Mouse (Mus musculus): ENCODE data around the gene Olfr711. TPM values are rescaled to one million over a fixed set of nuclear protein-coding genes. Genes with fewer than 3 reads are reported as not detected.
"Not testable (repeated sequence)": the region's sequence is repeated elsewhere in the genome, so short reads cannot be mapped to it uniquely, and the experiment has no call there.

The Olfr711 gene
- total and polyA plus RNA-seq, 2 experiments = not detected

DNA sequence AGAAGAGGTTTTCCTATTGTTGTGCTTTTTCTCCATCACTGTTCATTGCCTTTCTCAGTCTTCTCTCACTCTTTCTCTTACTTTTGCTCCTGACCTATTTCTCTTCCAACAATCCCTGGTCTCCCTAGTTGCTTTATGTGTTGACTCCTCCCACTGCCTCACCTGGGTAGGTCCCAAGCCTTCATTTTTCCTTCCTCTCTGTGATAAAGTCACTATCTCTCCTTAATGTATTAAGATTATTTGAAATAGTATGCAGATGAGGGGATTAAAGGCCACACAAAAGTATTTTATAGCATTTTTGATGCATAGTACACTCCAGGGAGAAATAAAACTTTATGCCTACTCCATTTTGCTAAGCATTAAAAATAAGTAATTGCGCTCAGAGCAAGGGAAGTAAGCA lies 11.4 kb downstream of the Olfr711 start, which contains the start of gene Olfr6:
Gene Olfr6, minus strand, starts transcription at position 101 of the 400 bp plus-strand sequence.
- TF ChIP-seq CTCF (IDR thresholded peaks at IDR 0.05; ENCODE audit: low read depth, low read length) = no peak
- TF ChIP-seq POLR2A (IDR thresholded peaks at IDR 0.05; ENCODE audit: extremely low read depth, insufficient read depth, low read length) = no peak
- no peak within 1 kb of the TSS for H3K27ac ChIP-seq (replicated peaks; ENCODE audit: insufficient read depth, low read depth, low read length)
- WGBS = 75% methylated on average over 1 of the region's 1 CpGs
- no peaks in the 10 kb centered on the region for H3K27me3 ChIP-seq (ENCODE audit: control insufficient read depth, insufficient read depth, low read length)
- H3K4me1 ChIP-seq (ENCODE audit: control insufficient read depth, insufficient read depth, low read length) = no peaks in the 10 kb centered on the region
- no peak within 1 kb of the TSS for H3K9ac ChIP-seq (ENCODE audit: low read depth, low read length)
- no peak for DNase-seq (ENCODE audit: extremely low read depth, low read depth, low spot score)
- no peaks in the 10 kb centered on the region for H3K79me2 ChIP-seq (ENCODE audit: control insufficient read depth, insufficient read depth, low read length)
- no peak within 1 kb of the TSS for H3K4me3 ChIP-seq (ENCODE audit: insufficient read depth, low read depth, low read length)
- no peaks in the 10 kb centered on the region for H3K36me3 ChIP-seq (ENCODE audit: control insufficient read depth, insufficient read depth, low read length)

DNA sequence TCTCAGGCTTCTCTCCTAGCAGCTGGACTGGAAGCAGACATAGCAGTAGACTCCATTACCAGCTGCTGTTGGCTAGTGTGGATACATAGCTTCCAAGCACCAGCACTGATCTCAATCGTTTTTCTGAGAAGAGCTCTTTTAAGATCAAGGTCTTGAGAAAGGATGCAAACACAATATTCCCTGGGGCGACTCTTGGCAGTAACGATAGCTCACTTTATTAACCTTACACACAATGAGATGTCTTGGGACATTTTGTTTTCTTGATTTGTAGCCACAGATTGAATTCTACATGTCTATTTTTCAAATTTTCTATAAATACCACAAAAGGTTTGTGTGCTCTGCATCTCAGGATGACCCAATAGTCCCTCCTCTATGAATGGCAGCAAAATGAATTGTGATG lies 27.0 kb downstream of the Olfr711 start, which contains the start of gene Olfr710:
Gene Olfr710, minus strand, starts transcription at position 101 of the 400 bp plus-strand sequence.
- no peak within 1 kb of the TSS for H3K27ac ChIP-seq (replicated peaks; ENCODE audit: insufficient read depth, low read depth, low read length)
- WGBS = 71% methylated on average over 3 of the region's 3 CpGs
- no peak within 1 kb of the TSS for H3K9ac ChIP-seq (ENCODE audit: low read depth, low read length)
- H3K79me2 ChIP-seq (ENCODE audit: control insufficient read depth, insufficient read depth, low read length) = no peaks in the 10 kb centered on the region
- H3K4me1 ChIP-seq (ENCODE audit: control insufficient read depth, insufficient read depth, low read length) = no peaks in the 10 kb centered on the region
- TF ChIP-seq CTCF (IDR thresholded peaks at IDR 0.05; ENCODE audit: low read depth, low read length) (no peak), POLR2A (IDR thresholded peaks at IDR 0.05; ENCODE audit: extremely low read depth, insufficient read depth, low read length) (no peak)
- no peaks in the 10 kb centered on the region for H3K36me3 ChIP-seq (ENCODE audit: control insufficient read depth, insufficient read depth, low read length)
- no peak for DNase-seq (ENCODE audit: extremely low read depth, low read depth, low spot score)
- H3K4me3 ChIP-seq (ENCODE audit: insufficient read depth, low read depth, low read length) = no peak within 1 kb of the TSS
- H3K27me3 ChIP-seq (ENCODE audit: control insufficient read depth, insufficient read depth, low read length) = no peaks in the 10 kb centered on the region

DNA sequence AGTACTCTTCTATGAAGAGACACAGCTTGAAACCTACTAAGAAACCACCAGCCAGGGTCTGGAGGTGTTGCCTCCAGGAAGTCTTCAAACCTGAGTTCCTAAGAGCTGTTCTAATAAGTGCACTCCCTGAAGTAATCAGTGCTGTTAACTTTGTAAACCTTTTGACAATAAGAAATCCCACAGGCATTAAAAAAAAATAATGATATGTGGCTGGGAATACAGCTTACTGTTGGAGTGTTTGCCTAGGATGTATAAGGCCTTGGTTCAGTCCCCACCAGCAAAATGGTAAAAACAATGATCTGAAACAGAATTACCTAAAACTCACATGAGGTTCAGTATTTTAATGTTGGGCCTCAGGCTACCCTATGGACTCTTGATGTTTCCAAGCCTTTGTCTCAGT lies 43.1 kb downstream of the Olfr711 start, which contains the start of gene Olfr709-ps1:
Gene Olfr709-ps1, minus strand, starts transcription at position 101 of the 400 bp plus-strand sequence.
- TF ChIP-seq POLR2A (IDR thresholded peaks at IDR 0.05; ENCODE audit: extremely low read depth, insufficient read depth, low read length) (no peak), CTCF (IDR thresholded peaks at IDR 0.05; ENCODE audit: low read depth, low read length) (no peak)
- Histone ChIP-seq H3K4me3 (ENCODE audit: insufficient read depth, low read depth, low read length) (no peak within 1 kb of the TSS), H3K79me2 (ENCODE audit: control insufficient read depth, insufficient read depth, low read length) (no peaks in the 10 kb centered on the region), H3K27ac (replicated peaks; ENCODE audit: insufficient read depth, low read depth, low read length) (no peak within 1 kb of the TSS), H3K4me1 (ENCODE audit: control insufficient read depth, insufficient read depth, low read length) (no peaks in the 10 kb centered on the region), H3K27me3 (ENCODE audit: control insufficient read depth, insufficient read depth, low read length) (no peaks in the 10 kb centered on the region), H3K36me3 (ENCODE audit: control insufficient read depth, insufficient read depth, low read length) (no peaks in the 10 kb centered on the region), H3K9ac (ENCODE audit: low read depth, low read length) (no peak within 1 kb of the TSS)
- DNase-seq (ENCODE audit: extremely low read depth, low read depth, low spot score) = no peak

DNA sequence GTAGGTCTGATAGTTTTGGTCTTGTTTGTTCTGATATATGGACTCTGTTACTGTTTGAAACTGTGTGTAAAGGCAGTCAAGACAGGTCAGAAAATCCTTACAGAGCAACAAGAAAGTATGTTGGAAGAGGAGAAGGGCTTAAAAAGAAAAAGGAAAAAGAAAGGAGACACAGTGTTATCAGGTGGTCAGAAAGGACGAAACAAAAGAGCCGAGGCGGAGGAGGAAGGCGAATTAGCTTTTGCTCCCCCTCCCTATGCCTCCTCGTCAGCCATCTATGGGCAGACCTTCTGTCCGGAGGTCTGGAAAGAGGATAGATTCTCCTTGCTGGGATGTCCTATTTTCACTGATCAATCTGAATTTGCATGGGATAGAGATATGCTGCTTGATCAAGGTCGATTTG lies 54.3 kb downstream of the Olfr711 start:
- not testable (repeated sequence) for H3K4me1 ChIP-seq (ENCODE audit: control insufficient read depth, insufficient read depth, low read length); H3K36me3 ChIP-seq (ENCODE audit: control insufficient read depth, insufficient read depth, low read length); DNase-seq (ENCODE audit: extremely low read depth, low read depth, low spot score); H3K4me3 ChIP-seq (ENCODE audit: insufficient read depth, low read depth, low read length); H3K9ac ChIP-seq (ENCODE audit: low read depth, low read length); H3K27ac ChIP-seq (replicated peaks; ENCODE audit: insufficient read depth, low read depth, low read length); H3K27me3 ChIP-seq (ENCODE audit: control insufficient read depth, insufficient read depth, low read length); H3K79me2 ChIP-seq (ENCODE audit: control insufficient read depth, insufficient read depth, low read length)
- WGBS = 88% methylated on average over 7 of the region's 7 CpGs

Other genes starting within 250 kb of the Olfr711 start
- gene Olfr697, start 233.0 kb downstream of the Olfr711 start, total RNA-seq (2014; rRNA removed) = not detected in 2 replicates
- gene Olfr697, start 233.0 kb downstream of the Olfr711 start, polyA plus RNA-seq (2012; rRNA removed) = not detected in 2 replicates
- gene Olfr698, start 220.1 kb downstream of the Olfr711 start, total RNA-seq (2014; rRNA removed) = not detected in 2 replicates
- gene Olfr698, start 220.1 kb downstream of the Olfr711 start, polyA plus RNA-seq (2012; rRNA removed) = not detected in 2 replicates
- not detected in 2 replicates for gene Olfr699, start 182.3 kb downstream of the Olfr711 start, total RNA-seq (2014; rRNA removed)
- gene Olfr699, start 182.3 kb downstream of the Olfr711 start, polyA plus RNA-seq (2012; rRNA removed) = not detected in 2 replicates
- not detected in 2 replicates for gene Olfr700, start 166.6 kb downstream of the Olfr711 start, total RNA-seq (2014; rRNA removed)
- gene Olfr700, start 166.6 kb downstream of the Olfr711 start, polyA plus RNA-seq (2012; rRNA removed) = not detected in 2 replicates
- not detected in 2 replicates for gene Olfr701, start 161.3 kb downstream of the Olfr711 start, total RNA-seq (2014; rRNA removed)
- not detected in 2 replicates for gene Olfr701, start 161.3 kb downstream of the Olfr711 start, polyA plus RNA-seq (2012; rRNA removed)
- gene Olfr702, start 141.6 kb downstream of the Olfr711 start, total RNA-seq (2014; rRNA removed) = not detected in 2 replicates
- gene Olfr702, start 141.6 kb downstream of the Olfr711 start, polyA plus RNA-seq (2012; rRNA removed) = not detected in 2 replicates
- gene Olfr703, start 132.1 kb downstream of the Olfr711 start, total RNA-seq (2014; rRNA removed) = not detected in 2 replicates
- gene Olfr703, start 132.1 kb downstream of the Olfr711 start, polyA plus RNA-seq (2012; rRNA removed) = not detected in 2 replicates
- not detected in 2 replicates for gene Olfr704, start 112.3 kb downstream of the Olfr711 start, total RNA-seq (2014; rRNA removed)
- not detected in 2 replicates for gene Olfr704, start 112.3 kb downstream of the Olfr711 start, polyA plus RNA-seq (2012; rRNA removed)
- gene Olfr705, start 98.6 kb downstream of the Olfr711 start, total RNA-seq (2014; rRNA removed) = not detected in 2 replicates
- not detected in 2 replicates for gene Olfr705, start 98.6 kb downstream of the Olfr711 start, polyA plus RNA-seq (2012; rRNA removed)
- gene Olfr706, start 87.3 kb downstream of the Olfr711 start, total RNA-seq (2014; rRNA removed) = not detected in 2 replicates
- gene Olfr706, start 87.3 kb downstream of the Olfr711 start, polyA plus RNA-seq (2012; rRNA removed) = not detected in 2 replicates
- gene Olfr707, start 74.2 kb downstream of the Olfr711 start, total RNA-seq (2014; rRNA removed) = not detected in 2 replicates
- not detected in 2 replicates for gene Olfr707, start 74.2 kb downstream of the Olfr711 start, polyA plus RNA-seq (2012; rRNA removed)
- gene Olfr1532-ps1, start 67.5 kb downstream of the Olfr711 start, total RNA-seq (2014; rRNA removed) = not detected in 2 replicates
- gene Olfr1532-ps1, start 67.5 kb downstream of the Olfr711 start, polyA plus RNA-seq (2012; rRNA removed) = not detected in 2 replicates
- not detected in 2 replicates for gene Olfr709-ps1, start 43.2 kb downstream of the Olfr711 start, total RNA-seq (2014; rRNA removed)
- not detected in 2 replicates for gene Olfr709-ps1, start 43.2 kb downstream of the Olfr711 start, polyA plus RNA-seq (2012; rRNA removed)
- gene Olfr710, start 27.1 kb downstream of the Olfr711 start, total RNA-seq (2014; rRNA removed) = not detected in 2 replicates
- not detected in 2 replicates for gene Olfr710, start 27.1 kb downstream of the Olfr711 start, polyA plus RNA-seq (2012; rRNA removed)
- not detected in 2 replicates for gene Olfr6, start 11.5 kb downstream of the Olfr711 start, total RNA-seq (2014; rRNA removed)
- not detected in 2 replicates for gene Olfr6, start 11.5 kb downstream of the Olfr711 start, polyA plus RNA-seq (2012; rRNA removed)
- not detected in 2 replicates for gene Olfr2, start 30.6 kb upstream of the Olfr711 start, total RNA-seq (2014; rRNA removed)
- not detected in 2 replicates for gene Olfr2, start 30.6 kb upstream of the Olfr711 start, polyA plus RNA-seq (2012; rRNA removed)
- not detected in 2 replicates for gene Olfr713, start 55.7 kb upstream of the Olfr711 start, total RNA-seq (2014; rRNA removed)
- gene Olfr713, start 55.7 kb upstream of the Olfr711 start, polyA plus RNA-seq (2012; rRNA removed) = not detected in 2 replicates
- gene Olfr714, start 95.5 kb upstream of the Olfr711 start, total RNA-seq (2014; rRNA removed) = not detected in 2 replicates
- gene Olfr714, start 95.5 kb upstream of the Olfr711 start, polyA plus RNA-seq (2012; rRNA removed) = not detected in 2 replicates
- not detected in 2 replicates for gene Olfr17, start 117.8 kb upstream of the Olfr711 start, total RNA-seq (2014; rRNA removed)
- gene Olfr17, start 117.8 kb upstream of the Olfr711 start, polyA plus RNA-seq (2012; rRNA removed) = not detected in 2 replicates
- gene Olfr715b, start 134.9 kb upstream of the Olfr711 start, total RNA-seq (2014; rRNA removed) = not detected in 2 replicates
- not detected in 2 replicates for gene Olfr715b, start 134.9 kb upstream of the Olfr711 start, polyA plus RNA-seq (2012; rRNA removed)
- not detected in 2 replicates for gene Olfr715, start 155.6 kb upstream of the Olfr711 start, total RNA-seq (2014; rRNA removed)
- gene Olfr715, start 155.6 kb upstream of the Olfr711 start, polyA plus RNA-seq (2012; rRNA removed) = not detected in 2 replicates
- gene Olfr716, start 162.9 kb upstream of the Olfr711 start, total RNA-seq (2014; rRNA removed) = not detected in 2 replicates
- gene Olfr716, start 162.9 kb upstream of the Olfr711 start, polyA plus RNA-seq (2012; rRNA removed) = not detected in 2 replicates
- gene Nlrp14, start 191.5 kb upstream of the Olfr711 start, total RNA-seq (2014; rRNA removed) = not detected in 2 replicates
- not detected in 2 replicates for gene Nlrp14, start 191.5 kb upstream of the Olfr711 start, polyA plus RNA-seq (2012; rRNA removed)
- gene Rbmxl2, start 234.0 kb upstream of the Olfr711 start, total RNA-seq (2014; rRNA removed) = not detected in 2 replicates
- gene Rbmxl2, start 234.0 kb upstream of the Olfr711 start, polyA plus RNA-seq (2012; rRNA removed) = not detected in 2 replicates